Mouse (Mus musculus): ENCODE measurements around the gene Gm20828. TPM values are rescaled to one million over a fixed set of nuclear protein-coding genes. Genes with fewer than 3 reads are reported as not detected.
"Not testable (repeated sequence)": the region's sequence is repeated elsewhere in the genome, so short reads cannot be mapped to it uniquely, and the experiment has no call there.

Gene Gm20828
- total RNA-seq (2022) = not detected

- not testable (repeated sequence) for DNase-seq (ENCODE audit: low spot score in 2 of 2)
These were observed at the start of gene Gm20828 for GRCm38 (mm10) chrY:11199274-11199673. Gene Gm20828 (minus strand): TSS chrY:11199374.
